Mouse (Mus musculus) heart, embryonic 14.5 days (tissue): ENCODE results near the gene Lmna. TPM values are rescaled to one million over a fixed set of nuclear protein-coding genes. Genes with fewer than 3 reads are reported as not detected.

Experiments used
- ATAC-seq: fragments of 200-750 bp; cut with Nextera tagmentation; 2 replicates; pipeline ENCODE4 v1.8.0; 2017; ENCODE audit warnings: low read depth, moderate TSS enrichment; ENCODE audit not compliant: insufficient number of reproducible peaks, insufficient read depth, low FRiP score
- H3K27ac ChIP-seq, 2 experiments: fragments of 200-500 bp in 1 of 2; fragments of 300-500 bp in 1 of 2; sonication (generic) in 1 of 2; replicated peaks in 1 of 2; 2 replicates each; pipeline ENCODE4 v1.5.1; 2012 to 2014; ENCODE audit warnings: low read depth in 2 of 2, low read length in 2 of 2, control low read depth in 1 of 2, mild to moderate bottlenecking in 1 of 2, mixed read lengths in 1 of 2; ENCODE audit not compliant: control insufficient read depth in 1 of 2, insufficient read depth in 1 of 2
- H3K27me3 ChIP-seq: fragments of 300-500 bp; sonication (generic); 2 replicates; pipeline ENCODE4 v1.6.1; 2014; ENCODE audit warnings: mild to moderate bottlenecking, low read length, control low read depth; ENCODE audit not compliant: control insufficient read depth, insufficient read depth
- H3K36me3 ChIP-seq: fragments of 300-500 bp; sonication (generic); 2 replicates; pipeline ENCODE4 v1.6.1; 2014; ENCODE audit warnings: mild to moderate bottlenecking, control low read depth, low read length, mixed read lengths; ENCODE audit not compliant: control insufficient read depth, insufficient read depth
- H3K4me1 ChIP-seq, 2 experiments: fragments of 200-500 bp in 1 of 2; fragments of 300-500 bp in 1 of 2; sonication (generic) in 1 of 2; 2 replicates each; pipeline ENCODE4 v1.6.1; 2012 to 2014; ENCODE audit warnings: low read length in 2 of 2, control low read depth in 1 of 2, mixed read lengths in 1 of 2; ENCODE audit not compliant: control insufficient read depth in 2 of 2, insufficient read depth in 2 of 2
- H3K4me2 ChIP-seq: fragments of 300-500 bp; sonication (generic); 2 replicates; pipeline ENCODE4 v1.6.1; 2014; ENCODE audit warnings: mild to moderate bottlenecking, low read length
- H3K4me3 ChIP-seq, 2 experiments: fragments of 200-500 bp in 1 of 2; fragments of 300-500 bp in 1 of 2; sonication (generic) in 1 of 2; 2 replicates each; pipeline ENCODE4 v1.5.1; 2012 to 2014; ENCODE audit warnings: low read length in 2 of 2, mild to moderate bottlenecking in 2 of 2, control low read depth in 1 of 2, low read depth in 1 of 2, moderate library complexity in 1 of 2; ENCODE audit not compliant: control insufficient read depth in 1 of 2, insufficient read depth in 1 of 2
- H3K9ac ChIP-seq: fragments of 300-500 bp; sonication (generic); 2 replicates; pipeline ENCODE4 v1.6.1; 2014; ENCODE audit warnings: mild to moderate bottlenecking, low read length
- H3K9me3 ChIP-seq: fragments of 300-500 bp; sonication (generic); 2 replicates; pipeline ENCODE4 v1.6.1; 2016; ENCODE audit warnings: low read length, control low read depth; ENCODE audit not compliant: control insufficient read depth
- whole genome bisulfite sequencing: fragments of 180-500 bp; shearing (Covaris S2); extraction: QIAGEN DNeasy Blood & Tissue Kit; methylation state at CpG from one replicate; pipeline ENCODE4 v1.1.7; 2014; 5-methylcytosine and 5-hydroxymethylcytosine counted together
- polyA plus RNA-seq: library from polyadenylated mRNA; unstranded; fragments of >200 nt; fragmentation: Nextera tagmentation; extraction: Ambion mirVana; gene quantifications from 2 replicates; pipeline ENCODE4 v1.2.1, GENCODE M21; 2014

Gene Lmna
- polyA plus RNA-seq, 1 experiment from 2014 or later = 84.1 TPM

- no peak for ATAC-seq
- WGBS = 48% methylated on average over 18 of the region's 18 CpGs
- Histone ChIP-seq H3K9ac (no peak overlapping the region), H3K36me3 (peaks cover 58% of the 10 kb centered on the region), H3K4me2 (no peak overlapping the region), H3K4me1 (no peaks in the 10 kb centered on the region), H3K27ac (no peak overlapping the region), H3K27me3 (peaks cover 8% of the 10 kb centered on the region; the same call in 1 of the 2 replicates), H3K9me3 (no peaks in the 10 kb centered on the region), H3K4me3 (no peak overlapping the region)
Observed at GRCm38 (mm10) chr3:88482336-88482735, 27.4 kb downstream of the Lmna start.

DNA sequence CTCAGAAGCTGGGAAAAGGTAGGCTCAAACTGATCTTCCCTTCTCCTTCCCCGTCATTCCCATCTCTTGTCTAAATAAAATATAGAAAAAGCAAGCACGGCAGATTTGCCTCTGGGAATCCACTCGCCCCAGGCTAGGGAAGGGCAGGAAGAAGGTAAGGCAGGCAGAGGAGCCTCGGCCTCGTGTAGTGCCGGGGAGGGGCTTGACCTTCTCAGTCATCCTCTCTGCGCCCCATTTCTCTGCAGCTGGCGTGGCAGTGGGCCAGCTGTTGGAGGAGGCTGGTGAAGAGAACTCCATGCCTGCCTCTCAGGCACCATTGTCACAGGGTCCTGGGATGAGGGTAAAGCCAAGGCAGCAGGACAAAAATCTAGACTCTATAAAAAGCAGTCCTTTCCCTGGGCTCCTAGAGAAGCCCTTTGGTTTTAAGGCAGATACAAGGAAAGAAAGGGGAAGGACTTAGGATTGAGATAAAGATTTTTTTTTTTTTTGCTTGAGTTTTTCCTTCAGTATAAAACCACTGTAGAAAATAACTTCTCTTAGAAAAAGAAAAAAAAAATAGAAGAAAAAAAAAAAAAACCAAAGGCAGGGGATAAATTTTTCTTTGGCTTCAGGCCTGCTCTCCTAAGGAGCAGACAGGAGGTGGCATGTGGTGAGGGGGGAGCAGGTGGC lies 28.2 kb downstream of the Lmna start:
- Histone ChIP-seq H3K9ac (no peak overlapping the region), H3K4me2 (no peak overlapping the region), H3K36me3 (peaks cover 50% of the 10 kb centered on the region), H3K4me3 (no peak overlapping the region), H3K27me3 (peaks cover 8% of the 10 kb centered on the region; the same call in 1 of the 2 replicates), H3K27ac (no peak overlapping the region), H3K9me3 (no peaks in the 10 kb centered on the region), H3K4me1 (no peaks in the 10 kb centered on the region)
- no peak for ATAC-seq
- WGBS = 54% methylated on average over 8 of the region's 8 CpGs

GRCm38 (mm10) chr3:88480679-88481078 lies 29.1 kb downstream of the Lmna start:
- Histone ChIP-seq H3K27me3 (peaks cover 8% of the 10 kb centered on the region; the same call in 1 of the 2 replicates), H3K9me3 (no peaks in the 10 kb centered on the region), H3K36me3 (peaks cover 41% of the 10 kb centered on the region), H3K4me1 (no peaks in the 10 kb centered on the region), H3K27ac (no peak overlapping the region), H3K4me2 (no peak overlapping the region), H3K9ac (no peak overlapping the region), H3K4me3 (no peak overlapping the region)
- WGBS = 84% methylated on average over 5 of the region's 5 CpGs
- no peak for ATAC-seq

- H3K27me3 ChIP-seq = peaks cover 6% of the 10 kb centered on the region; the same call in 1 of the 2 replicates
- H3K27ac ChIP-seq = no peak overlapping the region
- no peaks in the 10 kb centered on the region for H3K9me3 ChIP-seq
- ATAC-seq = no peak
- H3K4me2 ChIP-seq = no peak overlapping the region
- WGBS = 74% methylated on average over 4 of the region's 4 CpGs
- no peaks in the 10 kb centered on the region for H3K4me1 ChIP-seq
- no peak overlapping the region for H3K4me3 ChIP-seq
- peaks cover 34% of the 10 kb centered on the region for H3K36me3 ChIP-seq
- H3K9ac ChIP-seq = no peak overlapping the region
Observed at GRCm38 (mm10) chr3:88479828-88480227, 29.9 kb downstream of the Lmna start.

DNA sequence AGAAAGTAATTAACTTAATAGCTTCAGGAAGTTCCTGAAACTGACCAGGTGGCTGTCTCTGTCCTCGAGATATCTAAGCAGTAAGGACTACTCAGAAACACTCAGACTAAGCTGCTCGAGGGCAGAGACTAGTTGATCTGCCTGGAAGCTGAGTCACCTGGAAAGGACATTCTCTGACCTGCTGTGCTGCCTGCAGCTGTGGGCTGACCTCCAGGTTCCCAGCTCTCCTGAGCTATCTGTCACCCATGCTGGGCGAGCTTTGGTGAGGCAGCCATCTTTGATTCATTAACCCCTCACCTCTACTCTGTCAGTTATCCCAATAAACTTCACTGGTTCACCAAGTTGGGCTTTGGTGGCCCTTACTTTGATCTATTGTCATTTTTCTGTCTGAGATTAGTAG lies 30.6 kb downstream of the Lmna start:
- no peak overlapping the region for H3K27ac ChIP-seq
- 50% methylated on average over 3 of the region's 3 CpGs for WGBS
- H3K9me3 ChIP-seq = no peaks in the 10 kb centered on the region
- no peaks in the 10 kb centered on the region for H3K4me1 ChIP-seq
- H3K27me3 ChIP-seq = peaks cover 6% of the 10 kb centered on the region; the same call in 1 of the 2 replicates
- H3K36me3 ChIP-seq = peaks cover 28% of the 10 kb centered on the region
- no peak overlapping the region for H3K4me2 ChIP-seq
- ATAC-seq = no peak
- no peak overlapping the region for H3K9ac ChIP-seq
- H3K4me3 ChIP-seq = no peak overlapping the region

DNA sequence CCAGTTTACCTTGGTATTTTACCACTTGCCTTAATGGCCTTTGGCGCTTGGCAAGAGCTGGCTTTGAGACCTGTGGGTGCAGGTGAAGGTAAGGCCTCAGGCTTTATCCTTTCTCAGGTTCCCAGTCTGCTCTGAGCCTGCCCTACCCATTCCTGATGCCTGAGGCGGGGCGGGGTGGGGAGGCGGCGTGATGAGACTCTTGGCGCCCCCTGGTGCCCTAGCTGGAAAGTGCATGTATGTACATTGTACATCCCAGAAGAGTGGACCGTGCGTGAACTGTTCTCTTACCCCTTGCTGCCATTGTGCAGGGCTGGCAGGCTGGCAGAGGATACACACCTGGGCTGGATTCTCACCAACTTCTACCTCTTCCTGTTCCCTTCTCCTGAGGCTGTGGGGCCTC lies 32.0 kb downstream of the Lmna start:
- WGBS = 3% methylated on average over 8 of the region's 8 CpGs

DNA sequence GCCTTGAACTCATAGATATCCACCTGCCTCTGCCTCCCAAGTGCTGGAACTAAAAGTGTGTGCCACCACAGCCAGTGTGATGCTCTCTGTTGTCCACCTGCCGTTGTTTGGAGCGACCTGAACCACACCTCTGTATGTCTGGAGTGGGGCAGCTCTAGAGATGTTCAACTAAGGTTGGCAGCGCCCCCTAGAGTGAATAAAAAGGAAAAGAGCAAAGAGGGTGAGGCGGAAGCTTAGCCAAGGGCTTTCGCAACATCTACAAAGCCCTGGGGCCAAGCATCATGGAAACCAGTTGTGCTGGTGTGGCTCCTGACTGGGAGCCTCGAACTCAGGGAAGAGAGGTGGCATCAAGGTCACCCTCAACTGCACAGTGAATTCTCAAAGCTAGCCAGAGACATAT lies 33.4 kb downstream of the Lmna start:
- 62% methylated on average over 6 of the region's 6 CpGs for WGBS
- H3K36me3 ChIP-seq = peaks cover 7% of the 10 kb centered on the region; the same call in 1 of the 2 replicates
- H3K4me2 ChIP-seq = no peak overlapping the region
- no peak overlapping the region for H3K27ac ChIP-seq
- H3K27me3 ChIP-seq = no peaks in the 10 kb centered on the region
- no peaks in the 10 kb centered on the region for H3K4me1 ChIP-seq
- no peak for ATAC-seq
- no peaks in the 10 kb centered on the region for H3K9me3 ChIP-seq
- no peak overlapping the region for H3K9ac ChIP-seq
- no peak overlapping the region for H3K4me3 ChIP-seq

More for the DNA sequence above, 32.0 kb downstream of the Lmna start:
- Histone ChIP-seq H3K9ac (no peak overlapping the region), H3K27ac (no peak overlapping the region), H3K36me3 (peaks cover 19% of the 10 kb centered on the region), H3K4me1 (no peaks in the 10 kb centered on the region), H3K9me3 (no peaks in the 10 kb centered on the region), H3K27me3 (no peaks in the 10 kb centered on the region), H3K4me3 (no peak overlapping the region), H3K4me2 (no peak overlapping the region)
- peak; percentile 75; the same call in 1 of the 2 replicates for ATAC-seq

DNA sequence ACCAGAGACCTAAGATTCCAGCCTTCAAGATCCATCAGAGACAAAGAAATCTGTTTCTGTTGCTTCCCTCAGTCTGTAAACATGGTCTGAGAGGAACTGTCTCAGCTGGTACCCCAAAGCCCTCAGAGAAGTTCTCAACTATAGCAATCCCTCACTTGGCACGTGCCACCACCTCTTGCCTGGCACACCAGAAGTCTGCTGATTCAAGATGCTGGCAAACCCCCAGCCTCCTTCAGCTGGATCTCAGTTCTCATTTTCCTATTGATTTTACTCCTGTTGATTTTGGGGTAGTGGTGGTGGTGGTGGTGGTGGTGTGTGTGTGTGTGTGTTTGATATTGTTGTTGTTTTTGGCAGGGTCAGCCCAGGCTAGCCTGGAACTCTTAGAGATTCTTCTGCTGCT lies 36.2 kb downstream of the Lmna start:
- H3K4me3 ChIP-seq = no peak overlapping the region
- H3K9ac ChIP-seq = no peak overlapping the region
- no peak for ATAC-seq
- H3K9me3 ChIP-seq = no peaks in the 10 kb centered on the region
- H3K4me1 ChIP-seq = no peaks in the 10 kb centered on the region
- H3K27ac ChIP-seq = no peak overlapping the region
- H3K36me3 ChIP-seq = no peaks in the 10 kb centered on the region
- WGBS = 79% methylated on average over 1 of the region's 1 CpGs
- no peak overlapping the region for H3K4me2 ChIP-seq
- no peaks in the 10 kb centered on the region for H3K27me3 ChIP-seq
